22 mouse cellular contexts compared by ENCODE assay signal in the genomic region with DNA sequence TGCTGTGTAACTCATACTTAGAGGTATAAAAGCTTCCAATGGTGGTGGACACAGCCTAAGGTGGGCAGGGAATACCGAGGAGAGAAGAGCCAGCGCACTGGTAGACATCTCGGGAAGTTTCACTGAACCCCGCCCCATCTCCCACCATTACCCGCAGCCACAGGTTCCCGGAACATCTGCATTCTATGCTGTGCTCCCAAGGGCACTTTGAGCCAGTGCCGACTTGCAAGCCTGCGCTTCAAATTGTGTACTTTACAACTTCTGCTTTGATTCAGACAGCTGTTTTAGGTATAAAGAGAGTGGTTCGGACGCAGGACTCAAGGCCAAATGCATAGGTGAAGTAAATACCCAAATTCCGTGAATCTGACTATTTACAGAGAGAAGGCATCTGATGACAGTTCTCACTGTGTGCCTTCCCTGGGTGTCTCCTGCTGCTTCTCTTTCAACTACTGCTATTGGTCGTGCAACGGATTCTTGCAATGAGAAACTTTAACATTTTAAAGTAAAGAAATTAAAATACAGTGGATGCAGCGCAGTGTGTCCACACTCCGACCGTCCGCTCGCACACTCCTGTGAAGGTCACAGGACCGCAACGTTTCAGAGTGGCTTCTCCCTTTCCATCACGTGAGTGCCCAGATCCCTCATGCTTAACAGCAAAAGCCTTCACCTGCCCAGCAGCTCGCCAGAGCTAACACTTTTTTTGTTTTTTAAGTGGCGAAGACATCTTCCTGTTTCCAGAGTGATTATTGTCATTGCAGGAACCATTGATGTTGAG.
DNase-seq lines count a peak whose midpoint lies in the region; ATAC-seq and TF ChIP-seq lines count a peak whose summit lies in the region.
"Had no signal": no experiment of that assay in that cellular context is flagged by ENCODE, and none has a peak within 500 bp of the region (broad histone marks: within the 10 kb centered on the region; RNA-seq: fewer than 3 reads in every experiment).

No protein-coding gene starts in this region.

- H3K4me1 ChIP-seq in forebrain, embryonic 13.5 days = peaks cover 6% of the 10 kb centered on the region
- H3K4me1 ChIP-seq in forebrain, embryonic 11.5 days (replicated peaks; ENCODE audit: control insufficient read depth, insufficient read depth, low read length) = no peaks in the 10 kb centered on the region
- peaks cover 16% of the 10 kb centered on the region for H3K4me1 ChIP-seq in E14TG2a.4 (replicated peaks; ENCODE audit: low read depth, low read length)
- H3K4me1 ChIP-seq in heart, embryonic 11.5 days (ENCODE audit: control insufficient read depth, insufficient read depth, low read length) = no peaks in the 10 kb centered on the region
- H3K4me1 ChIP-seq: heart, embryonic 10.5 days; heart, embryonic 15.5 days; hindbrain, embryonic 10.5 days had no signal

- no peaks in the 10 kb centered on the region for H3K9me3 ChIP-seq in forebrain, embryonic 13.5 days (replicated peaks)
- no peaks in the 10 kb centered on the region; the same call in 1 of the 2 replicates for H3K9me3 ChIP-seq in forebrain, embryonic 11.5 days (ENCODE audit: control insufficient read depth, low read length)
- peaks cover 18% of the 10 kb centered on the region for H3K9me3 ChIP-seq in E14TG2a.4 (ENCODE audit: low read length)
- no peaks in the 10 kb centered on the region for H3K9me3 ChIP-seq in heart, embryonic 11.5 days (replicated peaks; ENCODE audit: control insufficient read depth, low read length)
- H3K9me3 ChIP-seq: embryonic facial prominence, embryonic 12.5 days; heart, embryonic 10.5 days; heart, embryonic 15.5 days; hindbrain, embryonic 10.5 days had no signal

- no peak for TF ChIP-seq CTCF in E14TG2a.4 (conservative IDR thresholded peaks at IDR 0.05; ENCODE audit: low read length)

- no peak overlapping the region for H3K4me3 ChIP-seq in forebrain, embryonic 13.5 days
- no peak overlapping the region for H3K4me3 ChIP-seq in forebrain, embryonic 11.5 days (ENCODE audit: low read depth, low read length)
- H3K4me3 ChIP-seq in E14TG2a.4 (replicated peaks; ENCODE audit: low read length) = peak overlapping the region; percentile 33
- no peak overlapping the region for H3K4me3 ChIP-seq in heart, embryonic 11.5 days (ENCODE audit: low read depth, low read length)
- H3K4me3 ChIP-seq: embryonic facial prominence, embryonic 12.5 days; gastrocnemius, adult 2 months; heart, embryonic 10.5 days; heart, embryonic 15.5 days; hindbrain, embryonic 10.5 days had no signal

- H3K27ac ChIP-seq in forebrain, embryonic 13.5 days = no peak overlapping the region
- no peak overlapping the region for H3K27ac ChIP-seq in forebrain, embryonic 11.5 days (ENCODE audit: low read depth, low read length)
- no peak overlapping the region for H3K27ac ChIP-seq in heart, embryonic 11.5 days (ENCODE audit: low read depth, low read length)
- H3K27ac ChIP-seq: embryonic facial prominence, embryonic 12.5 days; gastrocnemius, adult 2 months; heart, embryonic 10.5 days; heart, embryonic 15.5 days; hindbrain, embryonic 10.5 days; hindbrain, embryonic 14.5 days had no signal

- 86% methylated on average over 23 of the region's 23 CpGs for WGBS in forebrain, embryonic 13.5 days
- 84% methylated on average over 23 of the region's 23 CpGs for WGBS in forebrain, embryonic 11.5 days
- 69% methylated on average over 23 of the region's 23 CpGs for WGBS in heart, embryonic 11.5 days (ENCODE audit: insufficient replicate concordance)

- H3K36me3 ChIP-seq in forebrain, embryonic 13.5 days (ENCODE audit: poor library complexity, severe bottlenecking) = no peaks in the 10 kb centered on the region
- H3K36me3 ChIP-seq in forebrain, embryonic 11.5 days (ENCODE audit: control insufficient read depth, insufficient read depth, low read length) = no peaks in the 10 kb centered on the region
- no peaks in the 10 kb centered on the region for H3K36me3 ChIP-seq in E14TG2a.4 (ENCODE audit: insufficient read depth, low read length)
- H3K36me3 ChIP-seq in heart, embryonic 11.5 days (ENCODE audit: control insufficient read depth, insufficient read depth, low read length) = no peaks in the 10 kb centered on the region
- H3K36me3 ChIP-seq: embryonic facial prominence, embryonic 12.5 days; heart, embryonic 10.5 days; heart, embryonic 15.5 days; hindbrain, embryonic 10.5 days had no signal

- DNase-seq in forebrain, embryonic 11.5 days (ENCODE audit: low spot score) = no peak
- peak; percentile 77 for DNase-seq in heart, adult 11 months
- DNase-seq in heart, postnatal 36 days = no peak
- peak; percentile 83 for DNase-seq in ZHBTc4 (ENCODE audit: low read depth, low spot score)
- DNase-seq: adrenal gland, postnatal 10 days; cerebellum, adult 11 months; cerebellum, adult 8-10 months; cerebellum, postnatal 14 days; embryo, embryonic 11 days; gastrocnemius, adult 2 months; gastrocnemius, postnatal 25 days; heart, postnatal 14 days; kidney, adult 9 months had no signal

- ATAC-seq in forebrain, embryonic 13.5 days = 0 out of 2 replicates have a peak, but pooled peaks have one; percentile 9
- ATAC-seq in forebrain, embryonic 11.5 days (replicated peaks; ENCODE audit: low FRiP score) = no peak
- no peak for ATAC-seq in heart, embryonic 11.5 days (replicated peaks; ENCODE audit: insufficient number of reproducible peaks, low FRiP score, low TSS enrichment)
- ATAC-seq: intestine, postnatal 0 days had no signal

- no peak overlapping the region for H3K9ac ChIP-seq in forebrain, embryonic 13.5 days
- H3K9ac ChIP-seq in forebrain, embryonic 11.5 days (ENCODE audit: low read length) = no peak overlapping the region
- H3K9ac ChIP-seq in heart, embryonic 11.5 days (ENCODE audit: low read depth, low read length) = no peak overlapping the region
- H3K9ac ChIP-seq: embryonic facial prominence, embryonic 12.5 days; heart, embryonic 15.5 days; hindbrain, embryonic 14.5 days had no signal

- H3K4me2 ChIP-seq in forebrain, embryonic 13.5 days = no peak overlapping the region
- H3K4me2 ChIP-seq in forebrain, embryonic 11.5 days (ENCODE audit: low read depth, low read length, severe bottlenecking) = no peak overlapping the region
- H3K4me2 ChIP-seq in heart, embryonic 11.5 days = no peak overlapping the region
- H3K4me2 ChIP-seq: embryonic facial prominence, embryonic 12.5 days; heart, embryonic 15.5 days; hindbrain, embryonic 14.5 days had no signal

- H3K27me3 ChIP-seq in forebrain, embryonic 13.5 days = no peaks in the 10 kb centered on the region
- no peaks in the 10 kb centered on the region for H3K27me3 ChIP-seq in forebrain, embryonic 11.5 days (ENCODE audit: control insufficient read depth, insufficient read depth, low read length)
- peaks cover 7% of the 10 kb centered on the region; the same call in 1 of the 2 replicates for H3K27me3 ChIP-seq in E14TG2a.4 (ENCODE audit: insufficient read depth, low read length)
- H3K27me3 ChIP-seq in heart, embryonic 11.5 days (ENCODE audit: control insufficient read depth, insufficient read depth, low read length) = no peaks in the 10 kb centered on the region
- H3K27me3 ChIP-seq: embryonic facial prominence, embryonic 12.5 days; heart, embryonic 15.5 days had no signal

- intact Hi-C loops in heart, postnatal 36 days (cut with DNase I) = loop anchor here (10.0 kb wide), 2 partner anchors 86 to 116 kb away; partner anchors contain the start of gene Ednrb

Comparison
In these comparisons a context has a peak if more than half of its experiments do, and no peak if none do; other contexts are left out.
1. DNase-seq: peak in heart, adult 11 months (single experiment) and ZHBTc4 (single experiment); none in forebrain, embryonic 11.5 days (single experiment) and heart, postnatal 36 days (0 of 2).